Mouse (Mus musculus): Measurements from ENCODE around the gene Serp2. TPM values are rescaled to one million over a fixed set of nuclear protein-coding genes. Genes with fewer than 3 reads are reported as not detected.

Serp2 gene
- polyA plus RNA-seq (2014; fragmentation: Illumina TruSeq; extraction: RNeasy Lipid Tissue Mini Kit (QIAGEN cat#74804); ENCODE audit: low read depth, low replicate concordance), result not detected

GRCm38 (mm10) chr14:76556852-76557208, at the start of gene Serp2:
TSS of gene Serp2 (minus strand) at chr14:76556889.

Other genes starting within 250 kb of the Serp2 start
- 1,222 TPM for gene Tsc22d1, start 141.9 kb downstream of the Serp2 start, polyA plus RNA-seq (2014; fragmentation: Illumina TruSeq; extraction: RNeasy Lipid Tissue Mini Kit (QIAGEN cat#74804); ENCODE audit: low read depth, low replicate concordance)